Mouse (Mus musculus) cerebellum, adult 2 months (tissue): Measurements from ENCODE around the gene Pax5. TPM values are rescaled to one million over a fixed set of nuclear protein-coding genes. Genes with fewer than 3 reads are reported as not detected.
A peak's percentile ranks its signal among the peaks of the same experiment; 100 is the strongest.

Experiments
- DNase-seq, 2 experiments: peaks; one replicate each; pipeline ENCODE4 v3.0.0; 2021
- H3K27ac ChIP-seq: fragments of 200-500 bp; 2 replicates; pipeline ENCODE4 v1.5.1; 2012; ENCODE audit warnings: low read length, control low read depth, inconsistent platforms; ENCODE audit not compliant: insufficient read depth
- H3K27me3 ChIP-seq: fragments of 200-500 bp; 2 replicates; pipeline ENCODE4 v1.6.1; 2012; ENCODE audit warnings: inconsistent platforms, mild to moderate bottlenecking, low read length, moderate library complexity; ENCODE audit not compliant: control insufficient read depth, insufficient read depth
- H3K4me1 ChIP-seq: fragments of 200-500 bp; 2 replicates; pipeline ENCODE4 v1.6.1; 2011; ENCODE audit warnings: low read length; ENCODE audit not compliant: control insufficient read depth, insufficient read depth
- H3K4me3 ChIP-seq: fragments of 200-500 bp; replicated peaks from 2 replicates; pipeline ENCODE3; 2011; ENCODE audit warnings: mild to moderate bottlenecking, low read depth, low read length, control low read depth; ENCODE audit not compliant: insufficient read depth
- CTCF ChIP-seq: fragments of 200-500 bp; IDR thresholded peaks from 2 replicates; pipeline ENCODE4 v1.5.1; 2011; ENCODE audit warnings: low read depth, mild to moderate bottlenecking, control low read depth, low read length, moderate library complexity, borderline replicate concordance; ENCODE audit not compliant: insufficient read depth
- POLR2A ChIP-seq: fragments of 200-500 bp; IDR thresholded peaks from 2 replicates; pipeline ENCODE4 v1.6.1; 2011; ENCODE audit warnings: low read length, control low read depth, borderline replicate concordance; ENCODE audit not compliant: insufficient read depth
- WGBS: fragments of 180-500 bp; shearing (Covaris S2); methylation state at CpG from one replicate; pipeline ENCODE4 v1.1.7; 2018; 5-methylcytosine and 5-hydroxymethylcytosine counted together
- polyA plus RNA-seq: library from polyadenylated mRNA; depleted of rRNA; stranded (reverse); fragments of >200 nt; gene quantifications from 2 replicates; pipeline ENCODE4 v1.2.3, GENCODE M21; 2012

The Pax5 gene
- polyA plus RNA-seq, 1 experiment, result 0.13 TPM

- TF ChIP-seq POLR2A, result no peak
- no peak for TF ChIP-seq CTCF
Measured at GRCm38 (mm10) chr4:44645181-44645580, 65.1 kb downstream of the Pax5 start.

GRCm38 (mm10) chr4:44641831-44642587 is 68.3 kb downstream of the Pax5 start:
- WGBS, result 80% methylated on average over 12 of the region's 12 CpGs
- Histone ChIP-seq H3K4me1 (no peaks in the 10 kb centered on the region), H3K27ac (no peak overlapping the region), H3K4me3 (no peak overlapping the region), H3K27me3 (no peaks in the 10 kb centered on the region)
- DNase-seq, result no peak
- TF ChIP-seq CTCF, result no peak
- TF ChIP-seq POLR2A, result no peak

More at GRCm38 (mm10) chr4:44645181-44645580, 65.1 kb downstream of the Pax5 start:
- WGBS, result 91% methylated on average over 4 of the region's 4 CpGs
- no peaks in the 10 kb centered on the region for H3K4me1 ChIP-seq
- no peak overlapping the region for H3K4me3 ChIP-seq
- no peak overlapping the region for H3K27ac ChIP-seq
- H3K27me3 ChIP-seq, result no peaks in the 10 kb centered on the region
- no peak for DNase-seq

- TF ChIP-seq POLR2A (no peak), CTCF (peak; percentile 17; the same call in 1 of the 2 replicates)
- H3K4me1 ChIP-seq, result no peaks in the 10 kb centered on the region; the same call in 1 of the 2 replicates
- 85% methylated on average over 3 of the region's 3 CpGs for WGBS
- no peak overlapping the region for H3K4me3 ChIP-seq
- no peaks in the 10 kb centered on the region for H3K27me3 ChIP-seq
- H3K27ac ChIP-seq, result no peak overlapping the region
- DNase-seq, result no peak
Measured at GRCm38 (mm10) chr4:44635618-44636017, 74.7 kb downstream of the Pax5 start.

GRCm38 (mm10) chr4:44633694-44634524 is 76.4 kb downstream of the Pax5 start:
- Histone ChIP-seq H3K4me1 (no peaks in the 10 kb centered on the region; the same call in 1 of the 2 replicates), H3K27ac (no peak overlapping the region), H3K27me3 (no peaks in the 10 kb centered on the region), H3K4me3 (no peak overlapping the region)
- peak in 1 of 2 experiments; percentile 5 for DNase-seq
- TF ChIP-seq CTCF (no peak), POLR2A (no peak)
- WGBS, result 27% methylated on average over 12 of the region's 12 CpGs

- WGBS, result 79% methylated on average over 6 of the region's 6 CpGs
- Histone ChIP-seq H3K4me3 (no peak overlapping the region), H3K27ac (no peak overlapping the region), H3K27me3 (no peaks in the 10 kb centered on the region), H3K4me1 (no peaks in the 10 kb centered on the region; the same call in 1 of the 2 replicates)
- TF ChIP-seq CTCF (no peak), POLR2A (no peak)
- no peak for DNase-seq
Measured at GRCm38 (mm10) chr4:44630059-44630458, 80.2 kb downstream of the Pax5 start.

- no peak overlapping the region for H3K4me3 ChIP-seq
- no peak for TF ChIP-seq POLR2A
- no peak for TF ChIP-seq CTCF
- no peaks in the 10 kb centered on the region for H3K27me3 ChIP-seq
- DNase-seq, result no peak
- H3K27ac ChIP-seq, result no peak overlapping the region
- H3K4me1 ChIP-seq, result no peaks in the 10 kb centered on the region
Measured at GRCm38 (mm10) chr4:44627890-44628289, 82.4 kb downstream of the Pax5 start.

- no peak for TF ChIP-seq CTCF
- TF ChIP-seq POLR2A, result no peak
Measured at GRCm38 (mm10) chr4:44625108-44625424, 85.2 kb downstream of the Pax5 start.

More at GRCm38 (mm10) chr4:44625108-44625424, 85.2 kb downstream of the Pax5 start:
- WGBS, result 93% methylated on average over 6 of the region's 6 CpGs
- no peak overlapping the region for H3K4me3 ChIP-seq
- H3K27ac ChIP-seq, result no peak overlapping the region
- H3K27me3 ChIP-seq, result no peaks in the 10 kb centered on the region
- no peak for DNase-seq
- no peaks in the 10 kb centered on the region for H3K4me1 ChIP-seq
